Mouse (Mus musculus) cerebellum, adult 2 months (tissue): ENCODE measurements around the gene Coq5.

Source experiments
- CTCF ChIP-seq: fragments of 200-500 bp; IDR thresholded peaks from 2 replicates; pipeline ENCODE4 v1.5.1; 2011; ENCODE audit warnings: low read depth, mild to moderate bottlenecking, control low read depth, low read length, moderate library complexity, borderline replicate concordance; ENCODE audit not compliant: insufficient read depth
- POLR2A ChIP-seq: fragments of 200-500 bp; IDR thresholded peaks from 2 replicates; pipeline ENCODE4 v1.6.1; 2011; ENCODE audit warnings: low read length, control low read depth, borderline replicate concordance; ENCODE audit not compliant: insufficient read depth

GRCm38 (mm10) chr5:115326875-115327609, 47.6 kb downstream of the Coq5 start, which contains the start of gene Srsf9:
- TF ChIP-seq CTCF (no peak), POLR2A (peak; percentile 78)
